Mouse (Mus musculus): Measurements from ENCODE around the gene Rtkn2.

- TF ChIP-seq GATA1 (IDR thresholded peaks at IDR 0.05; ENCODE audit: low read length) (no peak), TAL1 (IDR thresholded peaks at IDR 0.05; ENCODE audit: low read length) (no peak)
Measured at GRCm38 (mm10) chr10:67985100-67985499, 5.7 kb downstream of the Rtkn2 start.

All from erythroblast, embryonic 14.5 days (primary cell).